Mouse (Mus musculus): ENCODE data around the gene Klf11. TPM values are rescaled to one million over a fixed set of nuclear protein-coding genes. Genes with fewer than 3 reads are reported as not detected.
A peak's percentile ranks its signal among the peaks of the same experiment; 100 is the strongest.
"Not testable (repeated sequence)": the region's sequence is repeated elsewhere in the genome, so short reads cannot be mapped to it uniquely, and the experiment has no call there.

Klf11 gene
- polyA plus RNA-seq, 1 experiment from 2014 or later, result 13.3 TPM

GRCm38 (mm10) chr12:24627215-24627614, 23.9 kb upstream of the Klf11 start:
- no peaks in the 10 kb centered on the region for H3K4me1 ChIP-seq (ENCODE audit: control insufficient read depth, insufficient read depth, low read length)
- no peaks in the 10 kb centered on the region for H3K9me3 ChIP-seq (ENCODE audit: control insufficient read depth, low read length)
- 72% methylated on average over 3 of the region's 3 CpGs for WGBS
- H3K4me3 ChIP-seq (ENCODE audit: low read depth, low read length), result no peak overlapping the region
- no peak overlapping the region for H3K27ac ChIP-seq (ENCODE audit: low read depth, low read length)
- H3K36me3 ChIP-seq (ENCODE audit: control insufficient read depth, insufficient read depth, low read length), result no peaks in the 10 kb centered on the region
- no peaks in the 10 kb centered on the region for H3K27me3 ChIP-seq (ENCODE audit: control insufficient read depth, insufficient read depth, low read length)
- no peak overlapping the region for H3K4me2 ChIP-seq (ENCODE audit: low read depth, low read length)
- no peak overlapping the region for H3K9ac ChIP-seq (replicated peaks; ENCODE audit: low read depth, low read length)
- ATAC-seq (ENCODE audit: low read depth), result no peak

- no peak overlapping the region for H3K27ac ChIP-seq (ENCODE audit: low read depth, low read length)
- H3K4me2 ChIP-seq (ENCODE audit: low read depth, low read length), result no peak overlapping the region
- H3K9me3 ChIP-seq (ENCODE audit: control insufficient read depth, low read length), result no peaks in the 10 kb centered on the region
- no peaks in the 10 kb centered on the region for H3K4me1 ChIP-seq (ENCODE audit: control insufficient read depth, insufficient read depth, low read length)
- 88% methylated on average over 1 of the region's 1 CpGs for WGBS
- H3K9ac ChIP-seq (replicated peaks; ENCODE audit: low read depth, low read length), result no peak overlapping the region
- H3K36me3 ChIP-seq (ENCODE audit: control insufficient read depth, insufficient read depth, low read length), result no peaks in the 10 kb centered on the region
- no peak overlapping the region for H3K4me3 ChIP-seq (ENCODE audit: low read depth, low read length)
- H3K27me3 ChIP-seq (ENCODE audit: control insufficient read depth, insufficient read depth, low read length), result no peaks in the 10 kb centered on the region
- no peak for ATAC-seq (ENCODE audit: low read depth)
Measured at GRCm38 (mm10) chr12:24630220-24630619, 20.9 kb upstream of the Klf11 start.

- no peak overlapping the region for H3K9ac ChIP-seq (replicated peaks; ENCODE audit: low read depth, low read length)
- H3K9me3 ChIP-seq (ENCODE audit: control insufficient read depth, low read length), result no peaks in the 10 kb centered on the region
- H3K4me1 ChIP-seq (ENCODE audit: control insufficient read depth, insufficient read depth, low read length), result no peaks in the 10 kb centered on the region
- H3K4me2 ChIP-seq (ENCODE audit: low read depth, low read length), result no peak overlapping the region
- H3K27me3 ChIP-seq (ENCODE audit: control insufficient read depth, insufficient read depth, low read length), result no peaks in the 10 kb centered on the region
- 51% methylated on average over 4 of the region's 4 CpGs for WGBS
- no peak for ATAC-seq (ENCODE audit: low read depth)
- no peak overlapping the region for H3K27ac ChIP-seq (ENCODE audit: low read depth, low read length)
- H3K36me3 ChIP-seq (ENCODE audit: control insufficient read depth, insufficient read depth, low read length), result no peaks in the 10 kb centered on the region
- no peak overlapping the region for H3K4me3 ChIP-seq (ENCODE audit: low read depth, low read length)
Measured at GRCm38 (mm10) chr12:24632404-24632803, 18.7 kb upstream of the Klf11 start.

- Histone ChIP-seq H3K4me3 (ENCODE audit: low read depth, low read length) (no peak overlapping the region), H3K27ac (ENCODE audit: low read depth, low read length) (no peak overlapping the region), H3K9me3 (ENCODE audit: control insufficient read depth, low read length) (no peaks in the 10 kb centered on the region), H3K36me3 (ENCODE audit: control insufficient read depth, insufficient read depth, low read length) (no peaks in the 10 kb centered on the region), H3K4me2 (ENCODE audit: low read depth, low read length) (no peak overlapping the region), H3K9ac (replicated peaks; ENCODE audit: low read depth, low read length) (no peak overlapping the region), H3K27me3 (ENCODE audit: control insufficient read depth, insufficient read depth, low read length) (no peaks in the 10 kb centered on the region), H3K4me1 (ENCODE audit: control insufficient read depth, insufficient read depth, low read length) (no peaks in the 10 kb centered on the region)
- 90% methylated on average over 1 of the region's 1 CpGs for WGBS
- no peak for ATAC-seq (ENCODE audit: low read depth)
Measured at GRCm38 (mm10) chr12:24633753-24634191, 17.3 kb upstream of the Klf11 start.

- no peak for ATAC-seq (ENCODE audit: low read depth)
- Histone ChIP-seq H3K4me1 (ENCODE audit: control insufficient read depth, insufficient read depth, low read length) (no peaks in the 10 kb centered on the region), H3K4me2 (ENCODE audit: low read depth, low read length) (no peak overlapping the region), H3K9me3 (ENCODE audit: control insufficient read depth, low read length) (no peaks in the 10 kb centered on the region), H3K4me3 (ENCODE audit: low read depth, low read length) (no peak overlapping the region), H3K27ac (ENCODE audit: low read depth, low read length) (no peak overlapping the region), H3K27me3 (ENCODE audit: control insufficient read depth, insufficient read depth, low read length) (no peaks in the 10 kb centered on the region), H3K9ac (replicated peaks; ENCODE audit: low read depth, low read length) (no peak overlapping the region), H3K36me3 (ENCODE audit: control insufficient read depth, insufficient read depth, low read length) (no peaks in the 10 kb centered on the region)
- 86% methylated on average over 4 of the region's 4 CpGs for WGBS
Measured at GRCm38 (mm10) chr12:24634212-24634611, 16.9 kb upstream of the Klf11 start.

GRCm38 (mm10) chr12:24634648-24635047, 16.4 kb upstream of the Klf11 start:
- Histone ChIP-seq H3K4me3 (ENCODE audit: low read depth, low read length) (no peak overlapping the region), H3K4me1 (ENCODE audit: control insufficient read depth, insufficient read depth, low read length) (no peaks in the 10 kb centered on the region), H3K9me3 (ENCODE audit: control insufficient read depth, low read length) (no peaks in the 10 kb centered on the region), H3K9ac (replicated peaks; ENCODE audit: low read depth, low read length) (no peak overlapping the region), H3K27ac (ENCODE audit: low read depth, low read length) (no peak overlapping the region), H3K27me3 (ENCODE audit: control insufficient read depth, insufficient read depth, low read length) (no peaks in the 10 kb centered on the region), H3K36me3 (ENCODE audit: control insufficient read depth, insufficient read depth, low read length) (no peaks in the 10 kb centered on the region), H3K4me2 (ENCODE audit: low read depth, low read length) (no peak overlapping the region)
- 92% methylated on average over 3 of the region's 3 CpGs for WGBS
- ATAC-seq (ENCODE audit: low read depth), result no peak

GRCm38 (mm10) chr12:24638787-24639186, 12.3 kb upstream of the Klf11 start:
- not testable (repeated sequence) for H3K27ac ChIP-seq (ENCODE audit: low read depth, low read length); H3K36me3 ChIP-seq (ENCODE audit: control insufficient read depth, insufficient read depth, low read length); H3K9me3 ChIP-seq (ENCODE audit: control insufficient read depth, low read length); H3K4me1 ChIP-seq (ENCODE audit: control insufficient read depth, insufficient read depth, low read length); ATAC-seq (ENCODE audit: low read depth); H3K4me2 ChIP-seq (ENCODE audit: low read depth, low read length); H3K27me3 ChIP-seq (ENCODE audit: control insufficient read depth, insufficient read depth, low read length); H3K4me3 ChIP-seq (ENCODE audit: low read depth, low read length); H3K9ac ChIP-seq (replicated peaks; ENCODE audit: low read depth, low read length)
- 97% methylated on average over 10 of the region's 10 CpGs for WGBS

GRCm38 (mm10) chr12:24642370-24642802, 8.7 kb upstream of the Klf11 start:
- Histone ChIP-seq H3K27ac (ENCODE audit: low read depth, low read length) (0 out of 2 replicates have a peak overlapping the region, but pooled peaks have one; percentile 16), H3K36me3 (ENCODE audit: control insufficient read depth, insufficient read depth, low read length) (no peaks in the 10 kb centered on the region)
- ATAC-seq (ENCODE audit: low read depth), result peak; percentile 95

GRCm38 (mm10) chr12:24644125-24644571, 6.9 kb upstream of the Klf11 start:
- no peak overlapping the region for H3K4me3 ChIP-seq (ENCODE audit: low read depth, low read length)
- no peak overlapping the region for H3K27ac ChIP-seq (ENCODE audit: low read depth, low read length)
- H3K9me3 ChIP-seq (ENCODE audit: control insufficient read depth, low read length), result no peaks in the 10 kb centered on the region
- 56% methylated on average over 1 of the region's 1 CpGs for WGBS
- no peak for ATAC-seq (ENCODE audit: low read depth)
- H3K4me2 ChIP-seq (ENCODE audit: low read depth, low read length), result no peak overlapping the region
- H3K4me1 ChIP-seq (ENCODE audit: control insufficient read depth, insufficient read depth, low read length), result no peaks in the 10 kb centered on the region
- no peaks in the 10 kb centered on the region for H3K27me3 ChIP-seq (ENCODE audit: control insufficient read depth, insufficient read depth, low read length)
- H3K9ac ChIP-seq (replicated peaks; ENCODE audit: low read depth, low read length), result no peak overlapping the region
- no peaks in the 10 kb centered on the region for H3K36me3 ChIP-seq (ENCODE audit: control insufficient read depth, insufficient read depth, low read length)

More at GRCm38 (mm10) chr12:24642370-24642802, 8.7 kb upstream of the Klf11 start:
- H3K4me1 ChIP-seq (ENCODE audit: control insufficient read depth, insufficient read depth, low read length), result no peaks in the 10 kb centered on the region
- no peak overlapping the region for H3K4me3 ChIP-seq (ENCODE audit: low read depth, low read length)
- no peak overlapping the region for H3K9ac ChIP-seq (replicated peaks; ENCODE audit: low read depth, low read length)
- H3K27me3 ChIP-seq (ENCODE audit: control insufficient read depth, insufficient read depth, low read length), result no peaks in the 10 kb centered on the region
- no peaks in the 10 kb centered on the region for H3K9me3 ChIP-seq (ENCODE audit: control insufficient read depth, low read length)
- 50% methylated on average over 4 of the region's 4 CpGs for WGBS
- H3K4me2 ChIP-seq (ENCODE audit: low read depth, low read length), result no peak overlapping the region

All from neural tube, embryonic 14.5 days (tissue).